Mouse (Mus musculus) Patski (cell line): ENCODE data around the gene Ptprn2. TPM values are rescaled to one million over a fixed set of nuclear protein-coding genes. Genes with fewer than 3 reads are reported as not detected.

ENCODE experiments used
- ATAC-seq: fragments of 100-300 bp; one replicate; pipeline ENCODE4 v1.8.0; 2021
- CTCF ChIA-PET: fragments of 350-600 bp; sonication (Branson Sonifier 250); formaldehyde crosslinking; loops from one replicate; lab custom pipeline; 2022; ENCODE audit warnings: inconsistent platforms; lab: Charles Lee
- POLR2A ChIA-PET: fragments of 350-600 bp; sonication (Branson Sonifier 250); formaldehyde crosslinking; loops from one replicate; lab custom pipeline; 2022; ENCODE audit warnings: antibody characterized with exemption, inconsistent platforms; lab: Charles Lee
- DNase-seq: peaks from one replicate; pipeline ENCODE4 v3.0.0-alpha.2; 2011; ENCODE audit warnings: low read depth, low spot score
- H3K27me3 ChIP-seq: fragments of 371-371 bp; one replicate; pipeline ENCODE4 v1.5.1; 2021
- CTCF ChIP-seq: fragments of 100-300 bp; IDR thresholded peaks from one replicate; pipeline ENCODE4 v1.5.1; 2021
- in situ Hi-C: fragments of 300-500 bp; cut with MboI; formaldehyde crosslinking; loops from 3 replicates; pipeline ENCODE4 v1.11.1; 2018; ENCODE audit warnings: low pct_unique_long_range_greater_than_20kb, mixed read lengths
- polyA plus RNA-seq: library from polyadenylated mRNA; unstranded; gene quantifications from one replicate; pipeline ENCODE4 v1.2.3, GENCODE M21; 2021

Gene Ptprn2
- not detected for polyA plus RNA-seq

DNA sequence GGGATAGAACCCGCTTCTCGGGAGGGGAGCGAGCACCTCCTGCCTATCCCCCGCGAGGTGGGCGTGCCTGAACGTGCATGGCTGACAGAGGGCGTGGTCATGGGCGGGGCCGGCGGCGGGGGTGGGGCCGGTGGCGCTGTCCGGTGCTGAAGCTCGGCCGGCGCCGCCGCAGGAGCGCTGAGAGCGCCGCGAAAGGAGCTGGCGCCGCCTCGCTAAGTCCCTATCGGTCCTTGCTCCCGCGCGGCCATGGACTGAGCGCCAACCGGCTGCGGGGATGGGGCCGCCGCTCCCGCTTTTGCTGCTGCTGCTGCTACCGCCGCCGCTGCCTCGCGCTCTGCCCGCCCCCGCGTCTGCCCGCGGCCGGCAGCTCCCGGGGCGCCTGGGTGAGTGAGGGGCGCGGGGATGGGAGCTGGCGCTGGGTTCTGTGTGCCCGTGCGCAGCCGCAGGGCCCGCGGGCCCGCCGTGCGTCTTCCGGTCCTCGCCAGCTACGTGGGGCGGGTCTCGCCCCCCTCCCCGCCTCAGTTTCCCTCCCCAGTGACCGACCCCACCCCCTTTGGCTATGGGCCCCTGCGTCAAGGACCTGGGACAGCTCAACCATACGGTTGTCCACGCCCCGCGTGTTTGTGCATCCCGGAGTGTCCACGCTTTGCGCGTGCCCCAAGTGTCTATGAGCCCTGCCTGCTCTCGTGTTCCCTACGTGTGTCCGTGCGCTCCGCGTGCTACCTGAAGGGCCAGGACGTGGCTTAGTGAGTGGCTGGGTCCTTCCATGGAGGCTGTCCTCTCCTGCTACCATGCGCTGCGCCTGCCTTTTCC is at the start of gene Ptprn2:
Gene Ptprn2 (plus strand): TSS at position 130 of the 813 bp plus-strand sequence.
- POLR2A ChIA-PET = no interaction called here
- ATAC-seq (peak; percentile 70), DNase-seq (no peak)
- H3K27me3 ChIP-seq = peaks cover 9% of the 10 kb centered on the region
- no peak for TF ChIP-seq CTCF
- CTCF ChIA-PET = no interaction called here
- in situ Hi-C loops = no loop called here

- no peak for DNase-seq
- in situ Hi-C loops = loop anchor here (25.0 kb wide), 1 partner anchor 176 kb away; no protein-coding TSS in a partner anchor
- CTCF ChIA-PET = no interaction called here
These were observed 49.4 kb upstream of the Ptprn2 start for GRCm38 (mm10) chr12:116436125-116436524.

GRCm38 (mm10) chr12:116438591-116438990 is 46.9 kb upstream of the Ptprn2 start:
- TF ChIP-seq CTCF = no peak
- CTCF ChIA-PET = interaction anchor here (0.8 to 1.6 kb wide), 3 partner anchors 9 to 24 kb away, joined by 3 to 4 read pairs (median 3); no protein-coding TSS in a partner anchor
- POLR2A ChIA-PET = no interaction called here
- H3K27me3 ChIP-seq = no peaks in the 10 kb centered on the region
- DNase-seq = no peak
- ATAC-seq = peak; percentile 21
- in situ Hi-C loops = loop anchor here (25.0 kb wide), 1 partner anchor 174 kb away; no protein-coding TSS in a partner anchor

More at GRCm38 (mm10) chr12:116436125-116436524, 49.4 kb upstream of the Ptprn2 start:
- TF ChIP-seq CTCF = no peak
- no peaks in the 10 kb centered on the region for H3K27me3 ChIP-seq
- POLR2A ChIA-PET = no interaction called here
- no peak for ATAC-seq

- POLR2A ChIA-PET = no interaction called here
- CTCF ChIA-PET = no interaction called here
These were observed 43.3 kb upstream of the Ptprn2 start for GRCm38 (mm10) chr12:116442184-116442583.

DNA sequence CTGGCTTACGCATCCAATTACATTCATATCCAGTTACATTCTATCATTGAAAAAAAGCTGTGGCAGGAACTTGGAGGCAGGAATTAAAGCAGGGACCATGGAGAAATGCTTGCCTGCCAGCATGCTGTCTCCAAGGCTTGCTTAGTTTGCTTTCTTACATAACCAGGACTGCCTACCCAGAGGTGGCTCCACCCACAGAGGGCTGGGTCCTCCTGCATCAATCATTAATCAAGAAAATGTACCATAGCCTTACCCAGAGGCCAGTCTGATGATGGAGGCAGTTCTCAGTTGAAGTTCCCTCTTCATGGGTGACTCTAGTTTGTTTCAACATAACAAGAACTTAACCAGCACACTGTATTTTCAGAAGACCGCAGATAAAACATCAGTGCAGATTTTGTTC is 36.0 kb upstream of the Ptprn2 start:
- no peaks in the 10 kb centered on the region for H3K27me3 ChIP-seq
- no peak for DNase-seq
- no peak for ATAC-seq
- POLR2A ChIA-PET = no interaction called here
- TF ChIP-seq CTCF = no peak
- CTCF ChIA-PET = no interaction called here
- in situ Hi-C loops = loop anchor here (25.0 kb wide), 1 partner anchor 163 kb away; no protein-coding TSS in a partner anchor

More at GRCm38 (mm10) chr12:116442184-116442583, 43.3 kb upstream of the Ptprn2 start:
- ATAC-seq = no peak
- TF ChIP-seq CTCF = no peak
- in situ Hi-C loops = loop anchor here (25.0 kb wide), 1 partner anchor 170 kb away; no protein-coding TSS in a partner anchor
- H3K27me3 ChIP-seq = no peaks in the 10 kb centered on the region
- no peak for DNase-seq

DNA sequence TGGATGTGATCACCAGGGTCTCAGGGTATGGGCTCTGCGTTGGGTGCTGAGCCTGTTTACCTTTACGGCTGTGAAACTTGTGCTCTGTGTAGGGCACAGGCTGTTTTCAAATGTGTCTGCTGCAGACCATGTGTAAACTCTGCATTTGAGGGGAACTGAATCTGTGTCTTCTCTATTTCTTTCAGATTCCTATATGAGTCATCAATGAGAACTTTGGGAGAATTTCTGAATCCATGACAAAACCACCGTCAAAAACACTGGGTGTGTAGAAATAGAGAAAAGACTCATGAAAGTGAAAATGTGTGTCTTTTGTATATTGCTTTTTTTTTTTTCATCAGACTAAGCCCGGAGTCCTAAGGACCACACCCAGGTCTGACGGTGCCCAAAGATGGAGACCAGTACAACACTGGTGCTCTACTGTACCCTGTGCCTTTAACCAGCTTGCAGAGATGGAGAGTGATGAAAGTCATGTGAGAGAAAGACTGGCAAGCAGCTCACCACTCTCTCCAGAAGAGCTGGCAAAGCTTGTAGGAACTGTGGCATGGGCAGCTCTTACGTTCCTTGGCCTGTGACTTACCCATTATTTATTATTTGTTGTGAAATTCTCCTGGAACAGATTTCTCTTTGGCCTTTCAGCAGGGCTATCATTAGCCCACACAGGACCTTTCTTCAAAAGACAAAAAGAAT is 25.0 kb upstream of the Ptprn2 start:
- ChIA-PET CTCF (no interaction called here), POLR2A (no interaction called here)
- in situ Hi-C loops = no loop called here
- no peaks in the 10 kb centered on the region for H3K27me3 ChIP-seq
- no peak for TF ChIP-seq CTCF
- DNase-seq (no peak), ATAC-seq (no peak)

GRCm38 (mm10) chr12:116467030-116467429 is 18.5 kb upstream of the Ptprn2 start:
- ATAC-seq (peak; percentile 78), DNase-seq (no peak)
- ChIA-PET CTCF (no interaction called here), POLR2A (no interaction called here)
- no peak for TF ChIP-seq CTCF
- no peaks in the 10 kb centered on the region for H3K27me3 ChIP-seq
- in situ Hi-C loops = no loop called here

- CTCF ChIA-PET = no interaction called here
- DNase-seq (no peak), ATAC-seq (no peak)
- H3K27me3 ChIP-seq = no peaks in the 10 kb centered on the region
- POLR2A ChIA-PET = no interaction called here
- TF ChIP-seq CTCF = no peak
- in situ Hi-C loops = no loop called here
These were observed 17.2 kb upstream of the Ptprn2 start for GRCm38 (mm10) chr12:116468348-116468747.

DNA sequence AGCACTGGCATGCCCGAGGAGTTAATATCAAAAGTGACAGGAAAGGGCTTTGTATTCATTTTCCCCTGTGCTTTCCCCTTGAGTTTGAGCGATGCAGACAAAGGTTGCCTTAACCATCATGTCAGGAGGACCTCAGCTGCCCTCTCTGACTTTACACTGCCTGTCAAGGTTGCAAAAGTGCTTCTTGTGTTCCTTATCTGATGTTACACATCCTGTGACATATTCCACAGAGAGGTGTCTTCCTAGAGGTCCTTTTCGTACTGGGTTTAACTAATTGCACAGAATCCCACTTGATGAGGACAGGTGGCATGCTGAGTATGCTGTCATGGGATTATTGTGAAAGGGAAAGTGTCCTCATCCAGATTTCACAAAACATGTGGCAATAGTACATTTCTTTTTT is 16.4 kb upstream of the Ptprn2 start:
- no peak for ATAC-seq
- no peaks in the 10 kb centered on the region for H3K27me3 ChIP-seq
- TF ChIP-seq CTCF = no peak
- ChIA-PET POLR2A (interaction anchor here (0.6 kb wide), 1 partner anchor 39 kb away, joined by 3 read pairs; no protein-coding TSS in a partner anchor), CTCF (no interaction called here)
- in situ Hi-C loops = no loop called here
- no peak for DNase-seq

DNA sequence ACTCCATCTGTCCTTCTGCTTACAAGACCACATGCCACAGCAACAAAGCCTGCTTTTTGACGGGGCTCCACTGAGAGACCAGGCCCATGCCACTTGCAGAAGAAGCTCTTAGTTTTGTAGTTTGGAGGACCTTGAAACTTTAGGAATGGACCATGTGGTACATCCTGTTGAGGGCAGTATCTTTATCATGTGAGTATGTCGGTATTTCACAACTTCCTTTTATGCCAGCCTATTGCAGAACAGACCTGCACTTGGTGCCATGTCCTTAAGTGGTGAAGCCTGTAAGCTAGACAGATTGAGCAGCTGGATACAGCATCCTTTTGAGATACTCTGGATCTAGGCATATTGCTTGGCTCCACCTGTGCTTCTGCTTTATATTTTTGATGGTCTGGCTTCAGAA is 12.3 kb upstream of the Ptprn2 start:
- in situ Hi-C loops = no loop called here
- DNase-seq (no peak), ATAC-seq (no peak)
- TF ChIP-seq CTCF = no peak
- POLR2A ChIA-PET = no interaction called here
- H3K27me3 ChIP-seq = no peaks in the 10 kb centered on the region
- CTCF ChIA-PET = no interaction called here

DNA sequence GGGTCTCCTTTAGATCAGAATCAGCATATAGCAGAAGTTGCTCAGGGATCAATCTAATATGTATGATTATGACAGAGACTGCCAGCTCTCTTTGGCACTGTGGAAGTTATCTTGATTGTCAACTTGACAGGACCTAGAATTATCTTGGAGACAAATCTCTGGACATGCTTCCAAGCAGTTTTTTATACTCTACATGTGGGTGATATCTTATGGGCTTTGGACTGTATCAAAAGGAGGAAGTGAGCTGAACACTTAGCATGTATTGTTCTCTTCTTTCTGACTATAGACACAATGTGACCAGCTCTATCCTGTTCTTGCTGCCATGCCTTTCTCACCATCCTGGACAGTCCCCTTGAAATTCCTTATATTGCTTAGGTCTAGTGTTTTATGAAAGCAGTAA is 11.8 kb upstream of the Ptprn2 start:
- no peak for TF ChIP-seq CTCF
- ATAC-seq (no peak), DNase-seq (no peak)
- ChIA-PET POLR2A (no interaction called here), CTCF (no interaction called here)
- H3K27me3 ChIP-seq = no peaks in the 10 kb centered on the region
- in situ Hi-C loops = no loop called here
